Mouse (Mus musculus) thymus, adult 2 months (tissue): ENCODE measurements around the gene Dnajc22.

Experiments
- CTCF ChIP-seq: fragments of 200-500 bp; IDR thresholded peaks from 2 replicates; pipeline ENCODE4 v1.5.1; 2012; ENCODE audit warnings: mild to moderate bottlenecking, control low read depth, low read length, moderate library complexity, borderline replicate concordance; ENCODE audit not compliant: control insufficient read depth, poor library complexity, insufficient read depth; ENCODE audit errors: extremely low read depth
- POLR2A ChIP-seq: fragments of 200-500 bp; IDR thresholded peaks from 2 replicates; pipeline ENCODE4 v1.6.1; 2012; ENCODE audit warnings: mild to moderate bottlenecking, low read length, control low read depth, moderate library complexity; ENCODE audit not compliant: control insufficient read depth, poor library complexity, insufficient read depth; ENCODE audit errors: extremely low read depth

DNA sequence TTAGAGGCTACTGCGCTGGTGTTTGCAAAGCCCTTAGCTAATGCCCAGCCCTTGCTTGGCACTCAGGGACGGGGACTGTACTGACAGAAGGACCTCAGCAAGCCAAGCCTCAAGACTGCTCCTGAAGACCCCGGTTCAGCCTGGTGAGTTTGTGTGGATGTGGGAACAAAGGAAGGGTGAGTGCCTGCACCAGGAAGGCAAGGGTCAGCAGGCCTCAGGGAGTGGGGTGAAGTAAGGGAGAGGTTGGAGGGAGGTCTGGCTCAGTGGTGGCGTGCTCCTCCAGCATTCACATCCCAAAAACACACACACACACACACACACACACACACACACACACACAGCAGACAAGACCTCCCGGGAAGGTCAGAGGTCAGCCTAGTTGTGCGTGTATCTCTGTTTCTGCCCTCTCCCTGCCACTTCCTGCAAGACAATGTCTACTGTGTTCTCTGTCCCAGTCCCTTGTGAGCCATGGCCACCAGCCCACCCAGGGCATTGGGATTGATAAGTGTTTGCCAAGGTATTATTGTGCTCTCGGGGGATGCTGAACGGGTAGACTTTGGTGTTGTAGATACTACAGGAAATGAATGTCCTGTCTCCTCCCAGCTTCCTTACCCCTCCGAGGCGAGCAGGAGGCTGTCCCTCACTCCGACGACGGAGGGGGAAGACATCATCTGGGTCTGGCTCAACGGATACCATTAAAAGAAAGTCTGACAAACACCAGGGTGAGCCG, 14.6 kb upstream of the Dnajc22 start:
- TF ChIP-seq CTCF (no peak), POLR2A (no peak)
